In the genomic region with DNA sequence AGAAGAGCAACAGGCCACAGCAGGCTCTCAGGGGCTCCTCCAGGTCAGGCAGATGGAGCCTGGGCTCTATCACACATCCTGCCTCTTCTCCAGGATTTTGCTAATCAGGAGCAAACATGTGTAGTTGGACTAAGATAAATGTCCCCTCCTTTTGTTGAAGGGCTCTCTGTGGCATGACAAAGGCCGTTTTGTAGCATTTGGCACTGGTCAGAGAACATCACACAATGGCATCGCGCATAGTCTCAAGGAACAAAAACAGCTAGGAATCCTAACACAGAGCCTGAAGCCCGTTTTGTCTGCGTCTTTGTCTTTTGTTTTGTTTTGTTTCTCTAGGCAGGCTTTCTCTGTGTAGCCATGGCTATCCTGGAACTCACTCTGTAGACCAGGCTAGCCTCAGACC, we compare ENCODE assay signal across 16 mouse cellular contexts. TPM values are rescaled to one million over a fixed set of nuclear protein-coding genes. Genes with fewer than 3 reads are reported as not detected.
DNase-seq lines count a peak whose midpoint lies in the region; ATAC-seq and TF ChIP-seq lines count a peak whose summit lies in the region.
"Had no signal": no experiment of that assay in that cellular context is flagged by ENCODE, and none has a peak within 500 bp of the region (broad histone marks: within the 10 kb centered on the region; RNA-seq: fewer than 3 reads in every experiment).

No protein-coding gene starts in this region.

- H3K27ac ChIP-seq in cerebellum, adult 2 months (ENCODE audit: insufficient read depth, low read length): peak overlapping the region; percentile 76; the same call in 1 of the 2 replicates
- H3K27ac ChIP-seq in hindbrain, embryonic 10.5 days: peak overlapping the region; percentile 91
- H3K27ac ChIP-seq in hindbrain, embryonic 16.5 days (ENCODE audit: low read depth, low read length): no peak overlapping the region
- peak overlapping the region; percentile 49 for H3K27ac ChIP-seq in midbrain, embryonic 12.5 days (replicated peaks)
- H3K27ac ChIP-seq in midbrain, postnatal 0 days (ENCODE audit: low read depth, low read length): no peak overlapping the region
- H3K27ac ChIP-seq: macrophage had no signal

- no peak for DNase-seq in cerebellum, adult 2 months
- no peak for DNase-seq in cerebellum, adult 9-10 months
- DNase-seq in hindbrain, embryonic 10.5 days (ENCODE audit: low spot score): peak; percentile 23
- no peak for DNase-seq in midbrain, postnatal 0 days (ENCODE audit: low spot score)
- DNase-seq in urinary bladder, postnatal 14 days (ENCODE audit: low spot score): no peak
- DNase-seq: cerebellum, adult 11-12 months; kidney, adult 9 months; spleen, adult 18-20 months had no signal

- TF ChIP-seq CTCF in cerebellum, adult 2 months (IDR thresholded peaks at IDR 0.05; ENCODE audit: borderline replicate concordance, insufficient read depth, low read depth, low read length): no peak
- no peak for TF ChIP-seq CTCF in midbrain, postnatal 0 days (IDR thresholded peaks at IDR 0.05)

- H3K4me2 ChIP-seq in hindbrain, embryonic 16.5 days (ENCODE audit: low read length): no peak overlapping the region
- no peak overlapping the region for H3K4me2 ChIP-seq in midbrain, embryonic 12.5 days (replicated peaks)
- H3K4me2 ChIP-seq in midbrain, postnatal 0 days (ENCODE audit: low read depth, low read length, poor library complexity, severe bottlenecking): no peak overlapping the region
- H3K4me2 ChIP-seq: heart, embryonic 11.5 days had no signal

- no peak overlapping the region for H3K9ac ChIP-seq in hindbrain, embryonic 16.5 days (ENCODE audit: low read depth, low read length)
- H3K9ac ChIP-seq in midbrain, embryonic 12.5 days (replicated peaks): no peak overlapping the region
- no peak overlapping the region for H3K9ac ChIP-seq in midbrain, postnatal 0 days (replicated peaks; ENCODE audit: low read length, poor library complexity, severe bottlenecking)

- H3K27me3 ChIP-seq in cerebellum, adult 2 months (ENCODE audit: control insufficient read depth, insufficient read depth, low read length): no peaks in the 10 kb centered on the region
- H3K27me3 ChIP-seq in hindbrain, embryonic 10.5 days (ENCODE audit: insufficient read depth, poor library complexity, severe bottlenecking): no peaks in the 10 kb centered on the region
- H3K27me3 ChIP-seq in hindbrain, embryonic 16.5 days (replicated peaks; ENCODE audit: control insufficient read depth, insufficient read depth, low read length): no peaks in the 10 kb centered on the region
- no peaks in the 10 kb centered on the region for H3K27me3 ChIP-seq in midbrain, embryonic 12.5 days
- H3K27me3 ChIP-seq in midbrain, postnatal 0 days (ENCODE audit: insufficient read depth, low read length): no peaks in the 10 kb centered on the region
- H3K27me3 ChIP-seq: CH12.LX had no signal

- TF ChIP-seq POLR2A in cerebellum, adult 2 months (IDR thresholded peaks at IDR 0.05; ENCODE audit: borderline replicate concordance, insufficient read depth, low read length): no peak

- H3K9me3 ChIP-seq in hindbrain, embryonic 10.5 days: no peaks in the 10 kb centered on the region
- no peaks in the 10 kb centered on the region for H3K9me3 ChIP-seq in hindbrain, embryonic 16.5 days (ENCODE audit: control insufficient read depth, low read length)
- no peaks in the 10 kb centered on the region for H3K9me3 ChIP-seq in midbrain, embryonic 12.5 days
- H3K9me3 ChIP-seq in midbrain, postnatal 0 days (ENCODE audit: low read length): no peaks in the 10 kb centered on the region

- no peak for ATAC-seq in hindbrain, embryonic 16.5 days
- no peak for ATAC-seq in midbrain, embryonic 12.5 days (ENCODE audit: low FRiP score, low read depth)
- ATAC-seq in midbrain, postnatal 0 days (ENCODE audit: low FRiP score): no peak
- peak; percentile 16; the same call in 1 of the 2 replicates for ATAC-seq in megakaryocyte-erythroid progenitor cell, adult 5-6 weeks (replicated peaks; ENCODE audit: low FRiP score, low TSS enrichment, poor library complexity, severe bottlenecking)

- no peaks in the 10 kb centered on the region for H3K4me1 ChIP-seq in cerebellum, adult 2 months (ENCODE audit: control insufficient read depth, insufficient read depth, low read length)
- peaks cover 46% of the 10 kb centered on the region for H3K4me1 ChIP-seq in hindbrain, embryonic 10.5 days (replicated peaks)
- no peaks in the 10 kb centered on the region for H3K4me1 ChIP-seq in hindbrain, embryonic 16.5 days (ENCODE audit: control insufficient read depth, insufficient read depth, low read depth, low read length)
- H3K4me1 ChIP-seq in midbrain, embryonic 12.5 days: peaks cover 24% of the 10 kb centered on the region
- no peaks in the 10 kb centered on the region; the same call in 1 of the 2 replicates for H3K4me1 ChIP-seq in midbrain, postnatal 0 days (ENCODE audit: insufficient read depth, low read length)

- H3K4me3 ChIP-seq in cerebellum, adult 2 months (replicated peaks; ENCODE audit: insufficient read depth, low read depth, low read length): no peak overlapping the region
- no peak overlapping the region for H3K4me3 ChIP-seq in hindbrain, embryonic 10.5 days
- no peak overlapping the region for H3K4me3 ChIP-seq in hindbrain, embryonic 16.5 days (ENCODE audit: low read length)
- H3K4me3 ChIP-seq in midbrain, embryonic 12.5 days: no peak overlapping the region
- no peak overlapping the region for H3K4me3 ChIP-seq in midbrain, postnatal 0 days (ENCODE audit: low read depth, low read length)

- WGBS in cerebellum, adult 2 months: 61% methylated on average over 5 of the region's 5 CpGs
- 45% methylated on average over 5 of the region's 5 CpGs for whole genome bisulfite sequencing in hindbrain, embryonic 10.5 days
- WGBS in hindbrain, embryonic 16.5 days: 39% methylated on average over 5 of the region's 5 CpGs
- WGBS in midbrain, embryonic 12.5 days: 61% methylated on average over 5 of the region's 5 CpGs
- WGBS in midbrain, postnatal 0 days: 52% methylated on average over 5 of the region's 5 CpGs

- H3K36me3 ChIP-seq in hindbrain, embryonic 10.5 days: no peaks in the 10 kb centered on the region
- H3K36me3 ChIP-seq in hindbrain, embryonic 16.5 days (ENCODE audit: control insufficient read depth, insufficient read depth, low read length): no peaks in the 10 kb centered on the region
- no peaks in the 10 kb centered on the region for H3K36me3 ChIP-seq in midbrain, embryonic 12.5 days
- no peaks in the 10 kb centered on the region for H3K36me3 ChIP-seq in midbrain, postnatal 0 days (ENCODE audit: insufficient read depth, low read length)

RNA-seq across cellular contexts. Expression of gene Tmem219, which starts 1.3 kb away (rescaled TPM):
- polyA plus RNA-seq in cerebellum, adult 2 months (2012; rRNA removed): 29.8 and 37.5 TPM in 2 replicates
- polyA plus RNA-seq in hindbrain, embryonic 10.5 days (2016; fragmentation: Nextera tagmentation; extraction: Ambion mirVana): 31.6 and 37.9 TPM in 2 replicates
- 34.0 and 35.9 TPM in 2 replicates for polyA plus RNA-seq in hindbrain, embryonic 16.5 days (2015; fragmentation: Nextera tagmentation; extraction: Ambion mirVana)
- polyA plus RNA-seq in midbrain, embryonic 12.5 days (2016; fragmentation: Nextera tagmentation; extraction: Ambion mirVana): 32.7 and 36.5 TPM in 2 replicates
- 22.8 and 24.7 TPM in 2 replicates for total RNA-seq in midbrain, postnatal 0 days (2014; rRNA removed)
- 36.4 and 38.2 TPM in 2 replicates for polyA plus RNA-seq in midbrain, postnatal 0 days (2015; fragmentation: Nextera tagmentation; extraction: Ambion mirVana)
- 22.0 and 27.2 TPM in 2 replicates for total RNA-seq in megakaryocyte-erythroid progenitor cell, adult 5-6 weeks (2014; fragmentation: Nextera tagmentation)
- total RNA-seq in megakaryocyte-erythroid progenitor cell, adult 5-6 weeks (2017): 9.2 and 17.9 TPM in 2 replicates

RNA-seq across cellular contexts. Expression of gene Kctd13, which starts 4.7 kb away (rescaled TPM):
- polyA plus RNA-seq in cerebellum, adult 2 months (2012; rRNA removed): 130 and 140 TPM in 2 replicates
- 23.9 and 35.5 TPM in 2 replicates for polyA plus RNA-seq in hindbrain, embryonic 10.5 days (2016; fragmentation: Nextera tagmentation; extraction: Ambion mirVana)
- 126 and 134 TPM in 2 replicates for polyA plus RNA-seq in hindbrain, embryonic 16.5 days (2015; fragmentation: Nextera tagmentation; extraction: Ambion mirVana)
- 50.5 and 53.7 TPM in 2 replicates for polyA plus RNA-seq in midbrain, embryonic 12.5 days (2016; fragmentation: Nextera tagmentation; extraction: Ambion mirVana)
- 129 and 150 TPM in 2 replicates for total RNA-seq in midbrain, postnatal 0 days (2014; rRNA removed)
- polyA plus RNA-seq in midbrain, postnatal 0 days (2015; fragmentation: Nextera tagmentation; extraction: Ambion mirVana): 166 and 167 TPM in 2 replicates
- total RNA-seq in megakaryocyte-erythroid progenitor cell, adult 5-6 weeks (2014; fragmentation: Nextera tagmentation): 14.0 and 18.6 TPM in 2 replicates
- 9.0 and 22.1 TPM in 2 replicates for total RNA-seq in megakaryocyte-erythroid progenitor cell, adult 5-6 weeks (2017)

RNA-seq across cellular contexts. Expression of gene Asphd1, which starts 25.4 kb away (rescaled TPM):
- polyA plus RNA-seq in cerebellum, adult 2 months (2012; rRNA removed): 41.8 and 42.4 TPM in 2 replicates
- polyA plus RNA-seq in hindbrain, embryonic 10.5 days (2016; fragmentation: Nextera tagmentation; extraction: Ambion mirVana): 0.41 and 1.2 TPM in 2 replicates
- polyA plus RNA-seq in hindbrain, embryonic 16.5 days (2015; fragmentation: Nextera tagmentation; extraction: Ambion mirVana): 9.4 and 11.5 TPM in 2 replicates
- 1.6 and 2.7 TPM in 2 replicates for polyA plus RNA-seq in midbrain, embryonic 12.5 days (2016; fragmentation: Nextera tagmentation; extraction: Ambion mirVana)
- total RNA-seq in midbrain, postnatal 0 days (2014; rRNA removed): 32.3 and 44.5 TPM in 2 replicates
- polyA plus RNA-seq in midbrain, postnatal 0 days (2015; fragmentation: Nextera tagmentation; extraction: Ambion mirVana): 16.2 and 17.6 TPM in 2 replicates
- total RNA-seq in megakaryocyte-erythroid progenitor cell, adult 5-6 weeks (2014; fragmentation: Nextera tagmentation): not detected in 2 replicates
- not detected in 2 replicates for total RNA-seq in megakaryocyte-erythroid progenitor cell, adult 5-6 weeks (2017)
- polyA plus RNA-seq: liver, embryonic 16.5 days; macrophage; urinary bladder, adult 2 months had no signal

RNA-seq across cellular contexts. Expression of gene Sez6l2, which starts 26.4 kb away (rescaled TPM):
- polyA plus RNA-seq in cerebellum, adult 2 months (2012; rRNA removed): 359 and 364 TPM in 2 replicates
- polyA plus RNA-seq in hindbrain, embryonic 10.5 days (2016; fragmentation: Nextera tagmentation; extraction: Ambion mirVana): 2.3 and 7.6 TPM in 2 replicates
- 54.9 and 56.7 TPM in 2 replicates for polyA plus RNA-seq in hindbrain, embryonic 16.5 days (2015; fragmentation: Nextera tagmentation; extraction: Ambion mirVana)
- polyA plus RNA-seq in midbrain, embryonic 12.5 days (2016; fragmentation: Nextera tagmentation; extraction: Ambion mirVana): 13.8 and 16.9 TPM in 2 replicates
- total RNA-seq in midbrain, postnatal 0 days (2014; rRNA removed): 235 and 283 TPM in 2 replicates
- 66.2 and 72.8 TPM in 2 replicates for polyA plus RNA-seq in midbrain, postnatal 0 days (2015; fragmentation: Nextera tagmentation; extraction: Ambion mirVana)
- 3.2 and 4.4 TPM in 2 replicates for total RNA-seq in megakaryocyte-erythroid progenitor cell, adult 5-6 weeks (2014; fragmentation: Nextera tagmentation)
- 0.76 TPM in 1 of 2 replicates, not detected in the other for total RNA-seq in megakaryocyte-erythroid progenitor cell, adult 5-6 weeks (2017)

RNA-seq across cellular contexts. Expression of gene Taok2, which starts 39.5 kb away (rescaled TPM):
- polyA plus RNA-seq in cerebellum, adult 2 months (2012; rRNA removed): 107 and 108 TPM in 2 replicates
- 56.2 and 56.4 TPM in 2 replicates for polyA plus RNA-seq in hindbrain, embryonic 10.5 days (2016; fragmentation: Nextera tagmentation; extraction: Ambion mirVana)
- polyA plus RNA-seq in hindbrain, embryonic 16.5 days (2015; fragmentation: Nextera tagmentation; extraction: Ambion mirVana): 52.8 and 60.3 TPM in 2 replicates
- 68.3 and 71.0 TPM in 2 replicates for polyA plus RNA-seq in midbrain, embryonic 12.5 days (2016; fragmentation: Nextera tagmentation; extraction: Ambion mirVana)
- 143 and 160 TPM in 2 replicates for total RNA-seq in midbrain, postnatal 0 days (2014; rRNA removed)
- 45.3 and 47.3 TPM in 2 replicates for polyA plus RNA-seq in midbrain, postnatal 0 days (2015; fragmentation: Nextera tagmentation; extraction: Ambion mirVana)
- total RNA-seq in megakaryocyte-erythroid progenitor cell, adult 5-6 weeks (2014; fragmentation: Nextera tagmentation): 36.1 and 44.2 TPM in 2 replicates
- total RNA-seq in megakaryocyte-erythroid progenitor cell, adult 5-6 weeks (2017): 22.1 and 25.1 TPM in 2 replicates

Comparison
In these comparisons a context has a peak if more than half of its experiments do, and no peak if none do; other contexts are left out.
1. H3K27ac ChIP-seq: peak in cerebellum, adult 2 months (single experiment), hindbrain, embryonic 10.5 days (single experiment) and midbrain, embryonic 12.5 days (single experiment); none in hindbrain, embryonic 16.5 days (single experiment) and midbrain, postnatal 0 days (single experiment).